Mouse (Mus musculus) heart, adult 2 months (tissue): ENCODE results near the gene Acy3.

Experiments used
- CTCF ChIP-seq: fragments of 200-600 bp; IDR thresholded peaks from 2 replicates; pipeline ENCODE4 v1.8.1; 2022; ENCODE audit warnings: antibody characterized with exemption, mild to moderate bottlenecking, moderate library complexity
- EP300 ChIP-seq: fragments of 200-500 bp; IDR thresholded peaks from 2 replicates; pipeline ENCODE4 v1.6.1; 2011; ENCODE audit warnings: low read depth, low read length, control low read depth; ENCODE audit not compliant: insufficient read depth
- POLR2A ChIP-seq: fragments of 200-500 bp; IDR thresholded peaks from 2 replicates; pipeline ENCODE4 v1.6.1; 2011; ENCODE audit warnings: mild to moderate bottlenecking, low read depth, low read length, control low read depth; ENCODE audit not compliant: insufficient read depth

DNA sequence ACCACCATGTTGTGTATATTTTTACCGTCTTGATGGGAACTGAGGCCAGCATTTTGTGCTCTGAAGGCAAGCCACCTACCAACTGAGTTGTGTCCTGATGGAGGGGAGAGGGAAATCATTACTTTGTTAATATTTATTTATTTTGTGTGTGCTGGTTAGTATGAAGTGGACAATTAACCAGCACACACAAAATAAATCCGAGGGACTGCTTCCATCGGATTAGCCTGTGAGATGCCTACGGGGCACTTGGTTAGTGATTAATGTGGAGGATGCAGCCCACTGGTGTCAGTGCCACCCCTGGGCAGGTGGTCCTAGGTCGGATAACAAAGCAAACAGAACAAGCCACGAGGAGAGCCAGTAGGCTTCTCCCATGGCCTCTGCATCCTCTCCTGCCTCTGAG is 8.6 kb downstream of the Acy3 start:
- no peak for TF ChIP-seq EP300
- no peak for TF ChIP-seq POLR2A
- no peak for TF ChIP-seq CTCF
